Mouse (Mus musculus) right cerebral cortex, postnatal 14 days (tissue): Measurements from ENCODE around the gene Gm26992.
A peak's percentile ranks its signal among the peaks of the same experiment; 100 is the strongest.
"Not testable (repeated sequence)": the region's sequence is repeated elsewhere in the genome, so short reads cannot be mapped to it uniquely, and the experiment has no call there.

Experiments
- DNase-seq: peaks from one replicate; pipeline ENCODE4 v3.0.0; 2022

Gene Gm26992

DNA sequence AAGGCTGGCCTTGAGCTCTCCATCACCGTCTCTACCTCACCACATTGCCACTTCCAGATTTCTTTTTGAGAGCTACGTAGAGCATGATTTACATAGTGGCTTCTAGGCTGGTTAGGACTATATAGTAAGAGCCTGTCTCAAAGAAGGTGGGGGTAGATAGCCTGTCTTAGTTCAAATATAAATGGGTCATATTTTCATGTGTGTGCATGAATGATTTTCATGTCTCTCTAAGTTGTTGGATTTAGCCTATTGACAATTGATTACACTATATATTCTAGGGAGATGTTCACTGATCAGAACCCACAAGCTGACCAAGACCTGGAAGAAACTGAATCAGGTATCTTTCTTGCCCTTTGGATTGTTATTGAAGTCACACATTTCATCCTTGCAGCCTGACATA is at the start of gene Gm26992:
Gene Gm26992 (plus strand): TSS at position 301 of the 400 bp plus-strand sequence.
- DNase-seq: no peak

DNA sequence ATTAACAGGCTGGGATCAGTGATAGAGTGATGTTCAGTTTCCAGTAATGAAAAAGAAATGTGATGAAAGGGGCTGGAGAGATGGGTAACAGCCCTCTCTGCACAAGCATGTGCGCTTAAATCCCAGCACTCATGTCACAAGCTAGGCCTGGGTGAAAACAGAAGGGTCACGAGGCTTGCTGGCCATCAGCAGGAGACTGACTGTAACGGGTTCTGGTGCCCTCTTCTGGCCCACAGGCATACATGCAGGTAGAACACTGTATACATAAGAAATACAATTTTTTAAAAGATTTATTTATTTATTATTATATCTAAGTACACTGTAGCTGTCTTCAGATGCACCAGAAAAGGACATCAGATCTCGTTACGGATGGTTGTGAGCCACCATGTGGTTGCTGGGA is 47.6 kb upstream of the Gm26992 start:
- DNase-seq: peak; percentile 5

- DNase-seq: no peak
These were observed 37.3 kb upstream of the Gm26992 start for GRCm38 (mm10) chrX:103384528-103384927.

DNA sequence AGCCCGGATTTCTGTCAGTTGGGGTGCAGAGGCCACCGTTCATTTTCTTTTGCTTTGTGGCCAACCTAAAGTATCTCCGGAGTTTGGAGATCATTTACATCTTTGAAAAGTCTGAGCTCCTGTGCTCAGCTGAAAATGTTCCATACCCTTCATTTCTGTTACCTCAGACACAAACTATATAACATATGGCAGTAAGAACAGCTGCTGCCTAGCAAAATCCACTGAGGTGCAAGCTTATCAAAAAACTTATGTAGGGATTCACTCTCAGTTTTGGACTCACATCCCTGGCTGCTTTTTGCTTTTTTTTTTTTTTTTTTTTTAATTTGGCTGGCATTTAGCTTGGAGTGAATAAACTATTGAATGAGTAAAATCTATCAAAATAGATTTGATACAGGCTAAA is 33.7 kb upstream of the Gm26992 start:
- DNase-seq: no peak

DNA sequence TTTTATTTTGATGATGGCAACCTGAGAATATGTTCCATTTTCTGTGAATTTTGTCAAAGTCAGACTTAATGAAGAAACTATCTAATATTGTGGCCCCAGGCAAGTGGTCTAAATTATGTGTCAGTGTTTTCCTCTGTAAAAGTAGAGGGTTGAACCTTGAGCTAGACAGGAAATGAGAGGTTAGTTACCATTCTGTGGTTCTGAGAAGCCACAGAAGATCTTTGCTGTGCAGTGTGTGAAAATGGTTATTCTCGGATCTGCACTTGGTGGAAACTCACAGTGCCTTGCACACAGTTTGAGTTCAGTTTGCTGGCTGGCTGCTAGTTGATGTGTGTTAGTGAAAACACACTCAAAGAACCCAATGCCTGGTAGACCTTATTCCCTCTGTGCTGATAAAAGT is 28.0 kb upstream of the Gm26992 start:
- no peak for DNase-seq

GRCm38 (mm10) chrX:103405021-103405420 is 16.8 kb upstream of the Gm26992 start:
- no peak for DNase-seq

DNA sequence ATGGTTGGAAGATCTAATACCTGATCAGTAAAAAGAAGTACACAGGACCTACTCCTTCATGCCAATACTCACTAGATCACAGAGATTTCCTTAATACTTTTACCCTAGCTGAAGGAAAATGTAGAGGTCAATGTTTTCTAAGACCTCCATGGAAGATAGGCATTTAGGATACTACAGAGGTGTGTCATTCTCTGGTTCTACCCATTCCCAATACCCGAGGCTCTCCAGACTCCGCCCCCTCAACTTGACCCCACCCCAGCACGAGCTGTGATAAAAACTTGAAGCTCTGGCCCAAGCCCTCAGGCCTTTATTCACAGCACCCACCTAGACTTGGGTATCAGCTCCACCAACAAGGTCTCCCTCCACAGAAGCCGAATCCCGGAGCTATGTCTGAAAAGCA is 7.6 kb upstream of the Gm26992 start, which contains the start of gene Tsx:
Gene Tsx (plus strand): TSS at position 301 of the 400 bp plus-strand sequence.
- DNase-seq: no peak

DNA sequence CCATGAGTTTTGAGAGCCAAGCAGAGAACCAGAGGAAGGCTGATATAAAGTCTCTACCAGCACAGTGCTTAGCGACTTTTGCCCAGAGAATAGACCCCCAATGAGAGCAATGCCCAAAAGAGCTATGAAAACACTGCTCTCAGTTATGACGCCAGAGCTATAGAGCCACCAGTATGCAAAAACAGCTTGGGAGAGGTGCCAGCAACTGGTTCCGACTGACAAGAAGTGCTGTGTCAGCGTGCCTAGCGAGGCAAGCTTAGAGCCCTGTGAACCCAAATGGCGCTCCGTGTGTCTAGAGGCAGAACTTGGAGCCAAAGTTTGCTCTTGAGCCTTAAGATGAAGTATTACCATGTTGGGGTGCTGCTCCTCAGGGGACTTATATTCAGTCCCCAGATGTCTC is 5.9 kb downstream of the Gm26992 start:
- DNase-seq: no peak

DNA sequence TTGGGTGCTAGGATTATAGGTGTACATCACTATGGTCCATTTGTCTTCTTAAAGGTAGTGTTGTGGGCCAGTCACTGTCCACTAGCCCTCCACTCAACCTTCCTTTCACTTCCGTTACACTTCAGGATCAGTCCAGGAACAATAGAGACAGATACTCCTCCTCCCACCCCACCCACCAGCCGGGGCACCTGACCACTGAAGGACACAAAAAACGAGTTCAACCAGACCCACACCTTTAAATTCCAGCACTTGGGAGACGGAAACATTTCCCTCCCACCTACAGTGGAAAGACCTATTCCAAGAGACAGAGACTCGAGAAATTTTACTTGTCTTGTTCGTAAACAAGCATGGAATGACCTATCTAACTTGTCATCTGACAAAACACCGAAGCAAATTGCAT is 10.5 kb downstream of the Gm26992 start:
- no peak for DNase-seq

GRCm38 (mm10) chrX:103438023-103438422 is 16.2 kb downstream of the Gm26992 start:
- no peak for DNase-seq

- DNase-seq: no peak
These were observed 19.0 kb downstream of the Gm26992 start for GRCm38 (mm10) chrX:103440803-103441202.

DNA sequence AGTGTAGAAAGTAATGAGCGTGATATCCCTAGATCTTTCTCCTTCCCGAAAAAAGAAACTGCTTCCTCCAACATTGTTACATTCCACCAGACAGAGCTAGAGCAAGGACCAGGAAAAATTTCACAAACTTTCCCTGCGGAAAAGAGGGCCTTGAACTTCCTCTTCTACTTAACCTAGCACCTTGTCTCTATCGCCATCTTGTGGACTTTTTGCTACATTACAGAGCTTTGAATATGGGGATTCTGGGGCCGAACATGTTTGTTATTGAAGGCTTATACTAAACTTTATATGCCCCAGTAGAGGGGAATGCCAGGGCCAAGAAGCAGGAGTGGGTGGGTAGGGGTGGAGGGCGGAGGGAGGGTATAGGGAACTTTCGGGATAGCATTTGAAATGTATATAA is 21.9 kb downstream of the Gm26992 start:
- no peak for DNase-seq

GRCm38 (mm10) chrX:103447539-103448169 is 25.8 kb downstream of the Gm26992 start:
- peak; percentile 25 for DNase-seq

- not testable (repeated sequence) for DNase-seq
These were observed 26.6 kb downstream of the Gm26992 start for GRCm38 (mm10) chrX:103448429-103448828.

- DNase-seq: not testable (repeated sequence)
These were observed 27.3 kb downstream of the Gm26992 start for GRCm38 (mm10) chrX:103448943-103449722.

GRCm38 (mm10) chrX:103452815-103453214 is 31.0 kb downstream of the Gm26992 start:
- no peak for DNase-seq

GRCm38 (mm10) chrX:103460056-103460455 is 38.2 kb downstream of the Gm26992 start:
- no peak for DNase-seq

DNA sequence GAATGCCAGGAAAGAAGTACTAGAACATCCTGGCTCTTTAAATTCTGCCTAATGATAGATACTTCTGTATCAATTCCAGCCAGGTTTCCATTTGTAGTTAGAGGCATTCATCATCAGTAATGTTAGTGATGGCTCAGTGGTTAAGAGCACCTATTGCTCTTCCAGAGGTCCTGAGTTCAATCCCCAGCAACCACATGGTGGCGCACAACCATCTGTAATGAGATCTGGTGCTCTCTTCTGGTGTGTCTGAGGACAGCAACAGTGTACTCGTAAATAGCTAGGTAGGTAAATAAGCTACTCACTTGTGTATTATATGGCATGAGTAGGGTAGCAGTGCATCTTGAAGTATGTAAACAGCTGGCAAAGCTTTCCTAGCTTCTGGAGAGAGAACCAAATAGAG is 47.2 kb downstream of the Gm26992 start:
- DNase-seq: no peak

GRCm38 (mm10) chrX:103472346-103472745 is 50.5 kb downstream of the Gm26992 start:
- no peak for DNase-seq

- DNase-seq: peak; percentile 65
These were observed 55.7 kb downstream of the Gm26992 start for GRCm38 (mm10) chrX:103477507-103477906.

DNA sequence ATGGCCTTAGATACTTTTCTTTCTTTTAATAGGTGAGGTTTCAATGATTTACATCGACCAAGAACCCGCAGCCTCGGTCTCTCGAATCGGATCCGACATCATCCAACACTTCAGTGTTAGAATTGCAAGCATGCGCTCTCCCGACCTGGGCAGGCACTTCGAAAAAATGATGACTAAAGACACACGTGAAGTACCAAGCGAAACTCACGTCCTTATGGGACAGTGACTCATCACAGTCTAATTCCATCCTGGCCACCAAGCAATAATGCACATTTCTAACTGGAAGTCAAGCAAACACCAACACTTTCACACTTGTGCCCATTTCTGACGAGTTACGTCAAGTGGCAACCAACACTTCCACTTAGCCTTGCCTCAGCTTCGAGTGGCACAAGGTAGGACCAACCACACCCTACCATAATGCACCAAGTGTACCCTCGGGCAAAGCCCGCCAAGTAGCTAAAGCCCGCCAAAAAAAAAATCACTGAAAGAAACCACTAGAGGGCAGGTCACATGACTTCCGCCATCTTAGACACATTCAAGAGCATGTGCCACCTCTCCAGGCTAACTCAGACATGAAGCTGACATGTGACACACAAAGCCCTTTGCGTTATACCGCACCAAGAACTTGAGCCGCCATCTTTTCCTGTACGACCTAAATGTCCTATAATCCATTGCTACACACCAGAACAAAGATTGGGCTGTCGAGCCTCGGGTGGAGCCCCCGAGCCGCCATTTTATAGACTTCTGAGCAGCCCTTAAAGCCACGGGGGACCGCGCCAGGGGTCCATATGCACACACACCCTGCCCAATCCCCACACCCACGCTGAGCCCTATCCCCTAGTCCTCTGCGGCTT is 59.7 kb downstream of the Gm26992 start:
- peak; percentile 29 for DNase-seq

DNA sequence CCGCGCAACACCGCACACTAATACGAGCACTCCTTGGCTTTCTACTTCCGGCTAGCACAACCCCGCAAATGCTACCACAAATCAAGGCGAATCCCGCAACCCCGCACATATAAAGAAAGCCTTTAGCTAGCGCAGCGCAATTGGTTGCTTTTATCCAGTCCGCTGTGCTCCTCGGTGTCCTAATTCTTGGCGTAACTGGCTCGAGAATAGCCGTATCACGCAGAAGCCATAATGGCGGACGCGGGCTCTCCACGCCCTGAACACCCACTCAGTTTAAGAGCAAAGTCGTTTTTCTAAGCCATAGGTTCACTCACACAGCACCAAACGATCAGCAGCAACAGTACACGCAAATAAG is 60.3 kb downstream of the Gm26992 start:
- peak; percentile 16 for DNase-seq

DNA sequence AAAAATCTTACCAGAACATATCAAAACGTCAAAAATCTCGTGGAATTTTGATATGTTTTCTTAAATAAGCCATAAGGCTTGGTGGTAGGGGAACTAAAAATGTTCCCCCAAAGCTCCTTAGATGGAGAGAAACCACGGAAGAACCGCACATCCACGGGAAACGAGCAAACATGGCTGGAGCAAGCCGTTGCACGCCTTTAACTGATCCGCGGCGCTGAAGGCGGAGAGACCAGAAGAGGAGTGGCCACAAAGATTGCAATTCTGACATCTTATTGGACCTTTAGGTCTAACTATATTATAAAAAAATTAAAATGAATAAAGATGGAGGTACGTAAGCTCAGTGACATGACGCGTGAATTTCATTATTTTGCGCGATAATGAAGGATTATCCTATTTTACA is 61.2 kb downstream of the Gm26992 start:
- peak; percentile 57 for DNase-seq

GRCm38 (mm10) chrX:103484050-103484449 is 62.2 kb downstream of the Gm26992 start:
- DNase-seq: peak; percentile 48
